In genomic region chr1:143916587-143916986, GRCm38 (mm10) we compare ENCODE assay signal across 8 mouse cellular contexts.
DNase-seq lines count a peak whose midpoint lies in the region; ATAC-seq and TF ChIP-seq lines count a peak whose summit lies in the region.

No protein-coding gene starts in this region.

- H3K9me3 ChIP-seq in hindbrain, embryonic 12.5 days (replicated peaks) = no peaks in the 10 kb centered on the region
- H3K9me3 ChIP-seq in forebrain, embryonic 13.5 days (replicated peaks) = no peaks in the 10 kb centered on the region

- no peaks in the 10 kb centered on the region for H3K36me3 ChIP-seq in hindbrain, embryonic 12.5 days
- H3K36me3 ChIP-seq in forebrain, embryonic 13.5 days (ENCODE audit: poor library complexity, severe bottlenecking) = no peaks in the 10 kb centered on the region

- H3K4me2 ChIP-seq in hindbrain, embryonic 12.5 days (replicated peaks) = no peak overlapping the region
- H3K4me2 ChIP-seq in forebrain, embryonic 13.5 days = no peak overlapping the region

- H3K27me3 ChIP-seq in hindbrain, embryonic 12.5 days = peaks cover 4% of the 10 kb centered on the region; the same call in 1 of the 2 replicates
- H3K27me3 ChIP-seq in forebrain, embryonic 13.5 days = no peaks in the 10 kb centered on the region

- WGBS in hindbrain, embryonic 12.5 days = 90% methylated on average over 9 of the region's 9 CpGs
- WGBS in forebrain, embryonic 13.5 days = 93% methylated on average over 9 of the region's 9 CpGs

- no peak for TF ChIP-seq CTCF in left cerebral cortex, adult 2 months (IDR thresholded peaks at IDR 0.05)

- no peak overlapping the region for H3K4me3 ChIP-seq in left cerebral cortex, adult 2 months
- H3K4me3 ChIP-seq in hindbrain, embryonic 12.5 days = no peak overlapping the region
- H3K4me3 ChIP-seq in forebrain, embryonic 13.5 days = no peak overlapping the region

- H3K9ac ChIP-seq in hindbrain, embryonic 12.5 days = no peak overlapping the region
- no peak overlapping the region for H3K9ac ChIP-seq in forebrain, embryonic 13.5 days

- intact Hi-C loops in left cerebral cortex, adult 2 months (cut with DNase I) = loop anchor here (2.0 to 5.0 kb wide), 3 partner anchors 84 to 99 kb away; partner anchors contain the start of gene Rgs2

- H3K27ac ChIP-seq in left cerebral cortex, adult 2 months = peak overlapping the region; percentile 58; the same call in 1 of the 2 replicates
- no peak overlapping the region for H3K27ac ChIP-seq in hindbrain, embryonic 12.5 days
- H3K27ac ChIP-seq in forebrain, embryonic 13.5 days = no peak overlapping the region

- no peak for DNase-seq in left cerebral cortex, adult 2 months (ENCODE audit: extremely low spot score in 1 of 2, low spot score in 2 of 2)
- no peak for DNase-seq in left cerebral cortex, adult 8-10 months (ENCODE audit: low spot score in 2 of 2)
- peak; percentile 65 for DNase-seq in lung, postnatal 4 days
- peak; percentile 44 for DNase-seq in thymus, postnatal 10 days (ENCODE audit: low spot score in 2 of 2)
- no peak for DNase-seq in cerebellum, adult 9-10 months

- peak; percentile 71 for ATAC-seq in inflammation-experienced regulatory T-cells, adult 6 months
- ATAC-seq in hindbrain, embryonic 12.5 days (ENCODE audit: low FRiP score) = no peak
- ATAC-seq in forebrain, embryonic 13.5 days = no peak

- peaks cover 8% of the 10 kb centered on the region for H3K4me1 ChIP-seq in hindbrain, embryonic 12.5 days
- H3K4me1 ChIP-seq in forebrain, embryonic 13.5 days = peaks cover 7% of the 10 kb centered on the region

Comparison
In these comparisons a context has a peak if more than half of its experiments do, and no peak if none do; other contexts are left out.
1. DNase-seq: peak in lung, postnatal 4 days (2 of 2) and thymus, postnatal 10 days (2 of 2); none in left cerebral cortex, adult 2 months (0 of 2), left cerebral cortex, adult 8-10 months (0 of 2) and cerebellum, adult 9-10 months (single experiment).